Mouse (Mus musculus): Measurements from ENCODE around the gene Stx1a. TPM values are rescaled to one million over a fixed set of nuclear protein-coding genes. Genes with fewer than 3 reads are reported as not detected.

Gene Stx1a
- 6.9 and 10.2 TPM in 2 replicates for polyA plus RNA-seq (2011; ENCODE audit: insufficient read length, low read depth, missing spikeins)

DNA sequence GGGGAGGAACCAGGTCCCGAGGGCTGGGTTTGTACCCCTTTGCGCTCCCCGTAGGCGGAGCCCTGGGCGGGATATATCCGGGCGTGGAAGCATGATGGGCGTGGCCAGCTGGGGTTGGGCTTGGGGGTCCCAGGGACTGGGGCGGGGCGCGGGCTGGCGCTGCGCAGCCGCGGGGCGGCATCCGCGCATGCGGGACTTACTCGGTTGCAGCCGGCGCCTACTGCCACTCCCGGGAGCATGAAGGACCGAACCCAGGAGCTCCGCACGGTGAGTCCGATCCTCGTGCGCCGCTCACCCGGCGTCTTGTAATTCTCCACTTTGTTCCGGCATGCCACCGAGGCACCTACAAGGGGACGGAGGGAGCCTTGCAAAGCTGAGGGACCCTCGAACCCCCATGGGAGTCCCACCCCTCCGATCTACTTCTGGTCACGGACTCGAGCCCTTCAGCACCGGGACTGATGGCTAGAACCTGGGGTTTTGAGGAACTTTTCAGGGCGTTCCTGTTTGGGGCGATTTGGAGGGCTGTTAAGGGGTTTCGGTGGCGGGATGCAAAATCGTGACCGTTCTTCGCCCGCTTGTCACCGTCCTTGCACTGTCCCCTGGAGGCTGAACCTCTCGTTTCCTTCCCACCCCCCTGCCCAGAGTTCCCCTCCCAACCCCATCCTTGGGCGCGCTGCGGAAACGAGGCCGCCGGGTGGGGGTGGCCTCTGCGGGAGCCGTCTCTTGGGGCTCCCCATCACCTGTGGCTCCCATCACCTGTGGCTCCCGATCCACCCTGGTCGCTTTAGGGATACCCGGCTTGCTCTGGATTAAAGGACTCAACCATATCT, at the start of gene Stx1a:
TSS of gene Stx1a (plus strand) at position 139 of the 830 bp plus-strand sequence.
- Histone ChIP-seq H3K27ac (ENCODE audit: insufficient read depth, low read length) (no peak within 1 kb of the TSS), H3K4me1 (ENCODE audit: control insufficient read depth, insufficient read depth, low read length) (peaks cover 6% of the 10 kb centered on the region), H3K4me3 (ENCODE audit: insufficient read depth, low read length) (peak within 1 kb of the TSS; percentile 74)
- no peak for TF ChIP-seq CTCF (IDR thresholded peaks at IDR 0.05; ENCODE audit: borderline replicate concordance, insufficient read depth, low read length)
- peak; percentile 90 for TF ChIP-seq POLR2A (IDR thresholded peaks at IDR 0.05; ENCODE audit: low read depth, low read length)

DNA sequence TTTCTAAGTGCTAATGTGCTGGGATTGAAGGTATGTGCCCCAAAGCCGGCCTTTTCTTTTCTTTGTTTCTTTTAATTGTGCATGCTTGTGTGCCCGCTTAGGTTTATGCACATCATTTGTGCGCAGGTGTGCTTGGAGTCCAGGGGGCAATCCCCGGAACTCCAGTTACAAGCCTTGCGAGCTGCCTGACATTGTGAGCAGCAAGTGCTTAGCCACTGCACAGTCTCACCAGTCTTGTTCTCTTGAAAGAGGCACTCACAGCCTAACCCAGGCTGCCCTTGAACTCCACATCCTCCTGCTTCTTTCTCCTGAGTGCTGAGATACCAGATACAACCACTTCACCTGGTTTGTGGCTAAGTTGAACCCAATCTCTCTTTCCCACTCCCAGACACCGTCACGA, 49.8 kb upstream of the Stx1a start:
- Histone ChIP-seq H3K4me3 (ENCODE audit: insufficient read depth, low read length) (no peak overlapping the region), H3K4me1 (ENCODE audit: control insufficient read depth, insufficient read depth, low read length) (no peaks in the 10 kb centered on the region), H3K27ac (ENCODE audit: insufficient read depth, low read length) (no peak overlapping the region)
- no peak for TF ChIP-seq POLR2A (IDR thresholded peaks at IDR 0.05; ENCODE audit: low read depth, low read length)
- no peak for TF ChIP-seq CTCF (IDR thresholded peaks at IDR 0.05; ENCODE audit: borderline replicate concordance, insufficient read depth, low read length)

DNA sequence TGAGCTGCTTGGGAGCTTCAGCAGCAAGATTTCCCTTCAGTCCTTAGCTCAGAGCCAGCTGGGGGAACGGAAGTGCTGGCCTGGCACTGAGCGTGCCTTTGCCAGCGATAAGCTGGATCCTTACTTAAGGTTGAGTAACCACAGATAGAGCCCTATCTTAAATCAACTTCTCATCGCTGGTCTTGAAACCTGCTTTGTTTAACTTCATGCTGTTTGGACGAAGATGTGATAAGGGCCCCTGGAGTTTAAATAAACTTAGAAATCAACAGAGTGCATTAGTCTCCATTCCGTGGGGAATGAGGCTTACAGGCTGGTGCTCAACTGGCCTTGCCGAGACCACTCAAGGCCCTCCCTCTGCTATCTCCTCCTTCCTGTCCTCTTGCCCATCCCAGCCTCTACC, 49.0 kb upstream of the Stx1a start:
- TF ChIP-seq CTCF (IDR thresholded peaks at IDR 0.05; ENCODE audit: borderline replicate concordance, insufficient read depth, low read length) (no peak), POLR2A (IDR thresholded peaks at IDR 0.05; ENCODE audit: low read depth, low read length) (no peak)
- Histone ChIP-seq H3K4me3 (ENCODE audit: insufficient read depth, low read length) (no peak overlapping the region), H3K27ac (ENCODE audit: insufficient read depth, low read length) (no peak overlapping the region), H3K4me1 (ENCODE audit: control insufficient read depth, insufficient read depth, low read length) (no peaks in the 10 kb centered on the region)

DNA sequence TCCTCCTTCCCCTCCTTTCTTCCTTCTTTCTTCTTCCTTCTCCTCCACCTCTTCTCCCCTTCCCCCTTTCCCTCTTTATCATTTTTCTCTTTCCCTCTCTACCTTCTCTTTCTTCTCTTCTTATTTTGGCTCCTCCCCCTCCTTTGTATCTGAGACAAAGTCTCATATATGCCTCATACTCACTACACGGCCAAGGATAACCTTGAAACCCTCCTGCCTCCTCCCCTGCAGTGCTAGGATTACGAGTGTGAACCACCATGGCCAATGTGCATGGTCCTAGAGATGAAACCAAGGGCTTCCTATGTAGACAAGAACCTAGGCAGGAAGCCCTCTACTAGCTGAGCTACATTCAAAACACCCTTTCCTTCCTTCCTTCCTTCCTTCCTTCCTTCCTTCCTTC, 48.4 kb upstream of the Stx1a start:
- no peak for TF ChIP-seq CTCF (IDR thresholded peaks at IDR 0.05; ENCODE audit: borderline replicate concordance, insufficient read depth, low read length)
- TF ChIP-seq POLR2A (IDR thresholded peaks at IDR 0.05; ENCODE audit: low read depth, low read length), result no peak
- no peak overlapping the region for H3K27ac ChIP-seq (ENCODE audit: insufficient read depth, low read length)
- H3K4me3 ChIP-seq (ENCODE audit: insufficient read depth, low read length), result no peak overlapping the region
- H3K4me1 ChIP-seq (ENCODE audit: control insufficient read depth, insufficient read depth, low read length), result no peaks in the 10 kb centered on the region

DNA sequence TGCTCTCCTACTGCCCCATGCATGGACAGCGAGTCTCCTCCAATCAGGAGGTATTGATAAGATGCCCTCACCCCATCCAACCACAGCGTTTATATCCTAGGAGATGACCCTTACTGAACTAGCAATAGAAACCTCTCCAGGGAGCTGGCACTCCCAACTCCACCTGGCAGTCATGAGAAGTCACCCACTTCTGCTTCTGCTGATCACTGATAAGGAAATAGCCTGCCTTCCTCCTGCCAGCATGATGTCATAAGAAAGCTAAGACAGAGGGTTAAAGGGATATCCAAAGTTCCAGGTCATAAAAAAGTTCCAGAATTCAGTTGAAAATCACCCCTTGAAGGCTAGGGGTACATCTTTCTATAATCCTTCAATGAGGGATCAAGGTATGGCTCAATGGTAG, 47.1 kb upstream of the Stx1a start:
- Histone ChIP-seq H3K27ac (ENCODE audit: insufficient read depth, low read length) (no peak overlapping the region), H3K4me3 (ENCODE audit: insufficient read depth, low read length) (no peak overlapping the region), H3K4me1 (ENCODE audit: control insufficient read depth, insufficient read depth, low read length) (no peaks in the 10 kb centered on the region)
- TF ChIP-seq CTCF (IDR thresholded peaks at IDR 0.05; ENCODE audit: borderline replicate concordance, insufficient read depth, low read length) (no peak), POLR2A (IDR thresholded peaks at IDR 0.05; ENCODE audit: low read depth, low read length) (no peak)

DNA sequence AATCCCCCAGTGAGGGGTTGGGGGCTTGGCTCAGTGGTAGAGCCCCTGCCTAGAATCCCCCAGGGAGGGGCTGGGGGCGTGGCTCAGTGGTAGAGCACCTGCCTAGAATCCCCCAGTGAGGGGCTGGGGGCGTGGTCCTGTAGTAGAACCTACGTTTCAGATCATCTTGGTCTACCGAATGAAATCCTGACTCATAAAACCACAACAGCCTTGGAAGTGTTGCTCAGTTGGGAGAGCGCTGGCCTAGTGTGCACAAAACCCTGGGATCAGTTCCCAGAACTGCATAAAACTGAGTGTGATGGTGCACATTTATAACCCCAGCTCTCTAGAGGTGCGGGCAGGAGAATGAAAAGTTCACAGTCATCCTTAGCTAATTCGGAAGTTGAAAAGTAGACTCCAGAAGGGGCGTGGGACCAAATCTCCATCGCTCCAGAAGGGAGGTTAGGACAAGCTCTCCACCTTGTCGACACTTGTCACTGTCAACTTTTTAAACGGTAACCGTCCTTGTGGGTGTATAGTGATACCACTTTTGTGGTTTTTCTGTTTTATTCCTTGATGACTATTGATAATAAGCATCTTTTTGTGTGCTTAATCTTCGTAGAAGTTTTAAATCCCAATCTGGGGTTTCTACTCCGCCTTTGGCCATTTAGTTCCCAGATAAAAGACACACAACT, 46.6 kb upstream of the Stx1a start:
- Histone ChIP-seq H3K4me3 (ENCODE audit: insufficient read depth, low read length) (no peak overlapping the region), H3K4me1 (ENCODE audit: control insufficient read depth, insufficient read depth, low read length) (no peaks in the 10 kb centered on the region), H3K27ac (ENCODE audit: insufficient read depth, low read length) (no peak overlapping the region)
- TF ChIP-seq POLR2A (IDR thresholded peaks at IDR 0.05; ENCODE audit: low read depth, low read length) (no peak), CTCF (IDR thresholded peaks at IDR 0.05; ENCODE audit: borderline replicate concordance, insufficient read depth, low read length) (no peak)

DNA sequence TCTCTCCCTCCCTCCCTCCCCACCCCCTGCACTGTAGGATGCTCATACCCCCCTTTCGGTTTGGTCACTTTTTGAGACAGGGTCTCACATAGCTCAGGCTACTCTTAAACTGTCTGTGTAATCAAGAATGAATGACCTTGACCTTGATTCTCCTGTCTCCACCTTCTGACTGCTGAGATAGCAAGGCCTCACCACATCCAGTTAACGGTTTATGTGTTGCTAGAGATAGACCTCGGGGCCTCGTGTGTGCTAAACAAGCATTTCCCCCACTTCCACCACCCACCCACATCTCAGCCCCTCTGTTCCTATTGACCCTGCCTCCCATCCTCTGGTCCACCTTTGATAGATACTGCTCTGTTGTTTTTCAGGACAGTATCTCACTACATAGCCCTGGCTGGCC, 45.4 kb upstream of the Stx1a start:
- no peak for TF ChIP-seq POLR2A (IDR thresholded peaks at IDR 0.05; ENCODE audit: low read depth, low read length)
- TF ChIP-seq CTCF (IDR thresholded peaks at IDR 0.05; ENCODE audit: borderline replicate concordance, insufficient read depth, low read length), result no peak

DNA sequence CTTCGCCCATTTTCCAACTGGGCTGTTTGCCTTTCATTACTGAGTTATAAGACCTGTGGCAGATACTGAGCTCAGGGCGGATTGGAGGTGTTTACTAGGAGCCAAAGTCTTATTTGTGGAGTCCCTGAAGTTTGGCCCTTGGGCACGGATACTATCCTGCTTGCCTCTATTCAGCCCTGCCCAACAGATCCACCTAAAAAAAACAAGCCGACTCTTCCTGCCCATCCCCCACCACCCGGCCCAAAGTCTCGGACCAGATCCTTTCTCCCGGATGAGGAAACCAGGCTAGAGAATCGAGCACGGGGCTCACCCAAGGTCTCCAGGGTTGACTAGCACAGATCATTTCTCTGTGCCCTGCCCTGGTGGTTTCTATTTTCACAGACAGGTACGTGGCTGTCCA, 42.1 kb upstream of the Stx1a start:
- Histone ChIP-seq H3K27ac (ENCODE audit: insufficient read depth, low read length) (no peak overlapping the region), H3K4me3 (ENCODE audit: insufficient read depth, low read length) (no peak overlapping the region), H3K4me1 (ENCODE audit: control insufficient read depth, insufficient read depth, low read length) (no peaks in the 10 kb centered on the region)
- TF ChIP-seq POLR2A (IDR thresholded peaks at IDR 0.05; ENCODE audit: low read depth, low read length), result no peak
- TF ChIP-seq CTCF (IDR thresholded peaks at IDR 0.05; ENCODE audit: borderline replicate concordance, insufficient read depth, low read length), result no peak

More for the DNA sequence above, 45.4 kb upstream of the Stx1a start:
- H3K4me3 ChIP-seq (ENCODE audit: insufficient read depth, low read length), result no peak overlapping the region
- H3K4me1 ChIP-seq (ENCODE audit: control insufficient read depth, insufficient read depth, low read length), result no peaks in the 10 kb centered on the region
- H3K27ac ChIP-seq (ENCODE audit: insufficient read depth, low read length), result no peak overlapping the region

DNA sequence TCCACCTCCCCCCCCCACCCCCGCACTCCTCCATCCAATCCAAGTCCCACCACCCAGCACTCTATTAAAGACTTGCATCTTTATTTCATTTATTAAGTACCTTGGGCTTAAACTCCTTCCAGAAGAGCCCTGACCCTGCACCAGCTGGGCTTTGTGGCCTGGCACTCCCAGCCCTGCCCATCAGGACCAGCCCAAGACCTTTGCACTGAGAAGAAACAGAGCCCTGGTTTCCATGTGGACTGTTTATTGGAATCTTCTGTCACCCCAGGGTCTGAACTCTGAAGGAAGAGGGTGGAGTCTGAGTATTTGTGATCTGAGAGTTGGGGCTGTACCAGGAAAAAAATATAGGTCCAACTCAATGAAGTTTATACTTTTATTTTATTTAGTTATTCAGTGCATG, 40.2 kb upstream of the Stx1a start:
- TF ChIP-seq POLR2A (IDR thresholded peaks at IDR 0.05; ENCODE audit: low read depth, low read length) (no peak), CTCF (IDR thresholded peaks at IDR 0.05; ENCODE audit: borderline replicate concordance, insufficient read depth, low read length) (no peak)
- Histone ChIP-seq H3K27ac (ENCODE audit: insufficient read depth, low read length) (no peak overlapping the region), H3K4me3 (ENCODE audit: insufficient read depth, low read length) (no peak overlapping the region), H3K4me1 (ENCODE audit: control insufficient read depth, insufficient read depth, low read length) (no peaks in the 10 kb centered on the region)

DNA sequence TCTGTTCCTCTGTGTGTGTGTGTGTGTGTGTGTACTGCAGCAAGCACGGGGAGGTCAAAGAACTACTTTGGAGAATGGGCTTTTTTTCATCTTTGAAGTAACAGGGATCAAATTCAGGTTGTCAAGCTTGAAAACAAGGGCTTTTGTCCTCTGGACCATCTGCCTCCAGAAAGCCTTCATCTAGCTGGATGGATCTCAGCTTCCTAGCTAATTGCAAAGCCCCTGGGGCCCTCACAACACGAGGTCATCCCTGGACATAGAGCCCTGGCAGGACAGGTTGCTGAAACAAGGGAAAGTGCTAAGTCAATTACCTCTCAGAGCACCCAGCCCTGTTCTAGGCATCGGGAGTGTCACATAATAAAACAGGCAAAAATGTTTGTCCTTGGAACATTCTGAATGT, 39.5 kb upstream of the Stx1a start:
- no peak for TF ChIP-seq CTCF (IDR thresholded peaks at IDR 0.05; ENCODE audit: borderline replicate concordance, insufficient read depth, low read length)
- no peak for TF ChIP-seq POLR2A (IDR thresholded peaks at IDR 0.05; ENCODE audit: low read depth, low read length)
- Histone ChIP-seq H3K4me1 (ENCODE audit: control insufficient read depth, insufficient read depth, low read length) (no peaks in the 10 kb centered on the region), H3K4me3 (ENCODE audit: insufficient read depth, low read length) (no peak overlapping the region), H3K27ac (ENCODE audit: insufficient read depth, low read length) (no peak overlapping the region)
